In genomic region chr14:55900414-55900755, GRCm38 (mm10) we compare ENCODE assay signal across 8 mouse cellular contexts. TPM values are rescaled to one million over a fixed set of nuclear protein-coding genes. Genes with fewer than 3 reads are reported as not detected.
DNase-seq lines count a peak whose midpoint lies in the region; ATAC-seq lines count a peak whose summit lies in the region.

No protein-coding gene starts in this region.

- no peak for DNase-seq in heart, adult 8-10 months (ENCODE audit: low spot score)
- DNase-seq in cerebellum, adult 9-10 months, result no peak
- no peak for DNase-seq in layer of hippocampus, adult 8-10 months (ENCODE audit: low spot score in 2 of 2)
- DNase-seq in left cerebral cortex, adult 9 months (ENCODE audit: low spot score in 2 of 2), result no peak

- H3K27me3 ChIP-seq in heart, embryonic 16.5 days (ENCODE audit: control insufficient read depth, insufficient read depth, low read length), result no peaks in the 10 kb centered on the region
- no peaks in the 10 kb centered on the region for H3K27me3 ChIP-seq in hindbrain, embryonic 12.5 days
- no peaks in the 10 kb centered on the region for H3K27me3 ChIP-seq in midbrain, embryonic 12.5 days

- H3K4me2 ChIP-seq in heart, embryonic 16.5 days (ENCODE audit: low read depth, low read length), result peak overlapping the region; percentile 97
- H3K4me2 ChIP-seq in hindbrain, embryonic 12.5 days (replicated peaks), result peak overlapping the region; percentile 82
- H3K4me2 ChIP-seq in midbrain, embryonic 12.5 days (replicated peaks), result peak overlapping the region; percentile 74

- H3K36me3 ChIP-seq in heart, embryonic 16.5 days (ENCODE audit: control insufficient read depth, insufficient read depth), result peaks cover 24% of the 10 kb centered on the region
- H3K36me3 ChIP-seq in hindbrain, embryonic 12.5 days, result peaks cover 24% of the 10 kb centered on the region
- H3K36me3 ChIP-seq in midbrain, embryonic 12.5 days, result peaks cover 22% of the 10 kb centered on the region

- H3K9ac ChIP-seq in heart, embryonic 16.5 days (ENCODE audit: low read length), result peak overlapping the region; percentile 86
- H3K9ac ChIP-seq in hindbrain, embryonic 12.5 days, result peak overlapping the region; percentile 75
- peak overlapping the region; percentile 65 for H3K9ac ChIP-seq in midbrain, embryonic 12.5 days (replicated peaks)

- H3K27ac ChIP-seq in heart, embryonic 16.5 days (ENCODE audit: low read length), result peak overlapping the region; percentile 79
- peak overlapping the region; percentile 22 for H3K27ac ChIP-seq in brown adipose tissue, adult 24 weeks (replicated peaks; ENCODE audit: low read depth, low read length)
- H3K27ac ChIP-seq in hindbrain, embryonic 12.5 days, result peak overlapping the region; percentile 65
- no peak overlapping the region for H3K27ac ChIP-seq in midbrain, embryonic 12.5 days (replicated peaks)

- H3K4me1 ChIP-seq in heart, embryonic 16.5 days (ENCODE audit: control insufficient read depth, insufficient read depth, low read length), result peaks cover 14% of the 10 kb centered on the region
- 0 out of 2 replicates have a peak, but pooled peaks cover 3% of the 10 kb centered on the region for H3K4me1 ChIP-seq in brown adipose tissue, adult 24 weeks (ENCODE audit: control insufficient read depth, insufficient read depth, insufficient read length, low read length)
- H3K4me1 ChIP-seq in hindbrain, embryonic 12.5 days, result peaks cover 14% of the 10 kb centered on the region
- H3K4me1 ChIP-seq in midbrain, embryonic 12.5 days, result peaks cover 13% of the 10 kb centered on the region

- H3K4me3 ChIP-seq in heart, embryonic 16.5 days (ENCODE audit: low read length), result peak overlapping the region; percentile 68
- peak overlapping the region; percentile 71 for H3K4me3 ChIP-seq in brown adipose tissue, adult 24 weeks (ENCODE audit: insufficient read depth, low read depth, low read length)
- H3K4me3 ChIP-seq in hindbrain, embryonic 12.5 days, result peak overlapping the region; percentile 49
- peak overlapping the region; percentile 46 for H3K4me3 ChIP-seq in midbrain, embryonic 12.5 days

- WGBS in heart, embryonic 16.5 days, result 10% methylated on average over 12 of the region's 12 CpGs
- WGBS in hindbrain, embryonic 12.5 days, result 9% methylated on average over 12 of the region's 12 CpGs
- 11% methylated on average over 12 of the region's 12 CpGs for WGBS in midbrain, embryonic 12.5 days

- H3K9me3 ChIP-seq in heart, embryonic 16.5 days (replicated peaks; ENCODE audit: control insufficient read depth, low read length), result no peaks in the 10 kb centered on the region
- H3K9me3 ChIP-seq in hindbrain, embryonic 12.5 days (replicated peaks), result no peaks in the 10 kb centered on the region
- H3K9me3 ChIP-seq in midbrain, embryonic 12.5 days, result no peaks in the 10 kb centered on the region

- peak; percentile 6; the same call in 1 of the 2 replicates for ATAC-seq in heart, embryonic 16.5 days (replicated peaks; ENCODE audit: extremely low read depth, insufficient read depth, low FRiP score)
- ATAC-seq in hindbrain, embryonic 12.5 days (ENCODE audit: low FRiP score), result no peak; the same call in 1 of the 2 replicates
- no peak; the same call in 1 of the 2 replicates for ATAC-seq in midbrain, embryonic 12.5 days (ENCODE audit: low FRiP score, low read depth)

RNA-seq across cellular contexts. Expression of gene Sdr39u1, which starts 0.3 kb away (rescaled TPM):
- 59.6 and 59.9 TPM in 2 replicates for polyA plus RNA-seq in heart, embryonic 16.5 days (2015; fragmentation: Nextera tagmentation; extraction: Ambion mirVana)
- total RNA-seq in heart, adult 8-10 months (2022), result 100 to 1,000 TPM; 120 to 148 (median 130) TPM
- polyA plus RNA-seq in brown adipose tissue, adult 24 weeks (2012; ENCODE audit: insufficient read depth, insufficient read length, missing spikeins), result 134 and 149 TPM in 2 replicates
- 63.5 and 68.3 TPM in 2 replicates for polyA plus RNA-seq in hindbrain, embryonic 12.5 days (2016; fragmentation: Nextera tagmentation; extraction: Ambion mirVana)
- 41.3 and 44.6 TPM in 2 replicates for polyA plus RNA-seq in midbrain, embryonic 12.5 days (2016; fragmentation: Nextera tagmentation; extraction: Ambion mirVana)
- total RNA-seq in layer of hippocampus, adult 8-10 months (2022), result 10 to 100 TPM; 66.0 to 86.3 (median 78.8) TPM

RNA-seq across cellular contexts. Expression of gene Khnyn, which starts 15.6 kb away (rescaled TPM):
- polyA plus RNA-seq in heart, embryonic 16.5 days (2015; fragmentation: Nextera tagmentation; extraction: Ambion mirVana), result 9.8 and 11.2 TPM in 2 replicates
- total RNA-seq in heart, adult 8-10 months (2022), result 10 to 100 TPM in 2 of 4 experiments, 1 to 10 TPM in 2; 8.1 to 11.7 (median 10.3) TPM
- 4.2 and 5.5 TPM in 2 replicates for polyA plus RNA-seq in brown adipose tissue, adult 24 weeks (2012; ENCODE audit: insufficient read depth, insufficient read length, missing spikeins)
- polyA plus RNA-seq in hindbrain, embryonic 12.5 days (2016; fragmentation: Nextera tagmentation; extraction: Ambion mirVana), result 22.4 and 23.5 TPM in 2 replicates
- polyA plus RNA-seq in midbrain, embryonic 12.5 days (2016; fragmentation: Nextera tagmentation; extraction: Ambion mirVana), result 21.5 and 22.4 TPM in 2 replicates
- 10 to 100 TPM; 13.4 to 14.0 (median 13.7) TPM for total RNA-seq in layer of hippocampus, adult 8-10 months (2022)

RNA-seq across cellular contexts. Expression of gene Cbln3, which starts 16.2 kb away (rescaled TPM):
- polyA plus RNA-seq in heart, embryonic 16.5 days (2015; fragmentation: Nextera tagmentation; extraction: Ambion mirVana), result 0.59 and 0.69 TPM in 2 replicates
- total RNA-seq in heart, adult 8-10 months (2022), result under 1 TPM in 1 of 4 experiments, not detected in 3; 0.06 TPM
- polyA plus RNA-seq in brown adipose tissue, adult 24 weeks (2012; ENCODE audit: insufficient read depth, insufficient read length, missing spikeins), result not detected in 2 replicates
- 0.05 and 0.35 TPM in 2 replicates for polyA plus RNA-seq in hindbrain, embryonic 12.5 days (2016; fragmentation: Nextera tagmentation; extraction: Ambion mirVana)
- 0.12 and 0.15 TPM in 2 replicates for polyA plus RNA-seq in midbrain, embryonic 12.5 days (2016; fragmentation: Nextera tagmentation; extraction: Ambion mirVana)
- under 1 TPM; 0.20 to 0.43 (median 0.33) TPM for total RNA-seq in layer of hippocampus, adult 8-10 months (2022)

RNA-seq across cellular contexts. Expression of gene Cma1, which starts 44.1 kb away (rescaled TPM):
- polyA plus RNA-seq in heart, embryonic 16.5 days (2015; fragmentation: Nextera tagmentation; extraction: Ambion mirVana), result 8.1 and 8.3 TPM in 2 replicates
- 1 to 10 TPM in 2 of 4 experiments, under 1 TPM in 2; 0.57 to 1.2 (median 0.99) TPM for total RNA-seq in heart, adult 8-10 months (2022)
- polyA plus RNA-seq in brown adipose tissue, adult 24 weeks (2012; ENCODE audit: insufficient read depth, insufficient read length, missing spikeins), result 6.1 and 8.2 TPM in 2 replicates
- not detected in 2 replicates for polyA plus RNA-seq in hindbrain, embryonic 12.5 days (2016; fragmentation: Nextera tagmentation; extraction: Ambion mirVana)
- not detected in 2 replicates for polyA plus RNA-seq in midbrain, embryonic 12.5 days (2016; fragmentation: Nextera tagmentation; extraction: Ambion mirVana)
- total RNA-seq in layer of hippocampus, adult 8-10 months (2022), result under 1 TPM in 1 of 4 experiments, not detected in 3; 0.39 TPM

RNA-seq across cellular contexts. Expression of gene Nynrin, which starts 46.6 kb away (rescaled TPM):
- 11.1 and 13.7 TPM in 2 replicates for polyA plus RNA-seq in heart, embryonic 16.5 days (2015; fragmentation: Nextera tagmentation; extraction: Ambion mirVana)
- 10 to 100 TPM in 1 of 4 experiments, 1 to 10 TPM in 3; 4.4 to 11.5 (median 6.2) TPM for total RNA-seq in heart, adult 8-10 months (2022)
- polyA plus RNA-seq in brown adipose tissue, adult 24 weeks (2012; ENCODE audit: insufficient read depth, insufficient read length, missing spikeins), result 0.87 and 1.0 TPM in 2 replicates
- polyA plus RNA-seq in hindbrain, embryonic 12.5 days (2016; fragmentation: Nextera tagmentation; extraction: Ambion mirVana), result 30.4 and 35.8 TPM in 2 replicates
- 27.6 and 28.0 TPM in 2 replicates for polyA plus RNA-seq in midbrain, embryonic 12.5 days (2016; fragmentation: Nextera tagmentation; extraction: Ambion mirVana)
- total RNA-seq in layer of hippocampus, adult 8-10 months (2022), result 10 to 100 TPM in 2 of 4 experiments, 1 to 10 TPM in 2; 6.4 to 10.9 (median 9.3) TPM
